Mouse (Mus musculus): Measurements from ENCODE around the gene Dyrk1a.

The Dyrk1a gene

GRCm38 (mm10) chr16:94736462-94737358, 166.9 kb downstream of the Dyrk1a start:
- CTCF ChIA-PET: interaction anchor here (0.5 to 1.7 kb wide), 12 partner anchors 13 to 1775 kb away, joined by 3 to 9 read pairs (median 3); partner anchors contain the start of gene Hlcs (in 1 of the 4)
- POLR2A ChIA-PET: interaction anchor here in 3 of 4 experiments (0.7 to 2.2 kb wide), 13 partner anchors 9 to 434 kb away, joined by 3 to 12 read pairs (median 5); no protein-coding TSS in a partner anchor

- ChIA-PET CTCF (interaction anchor here in 2 of 4 experiments (0.6 to 1.7 kb wide), 3 partner anchors 37 to 177 kb away, joined by 3 to 6 read pairs (median 3); no protein-coding TSS in a partner anchor), POLR2A (interaction anchor here in 2 of 4 experiments (0.8 to 2.2 kb wide), 7 partner anchors 9 to 22 kb away, joined by 3 to 12 read pairs (median 5); no protein-coding TSS in a partner anchor)
Observed at GRCm38 (mm10) chr16:94737359-94737687, 167.5 kb downstream of the Dyrk1a start.

- ChIA-PET CTCF (interaction anchor here (0.6 to 1.7 kb wide), 17 partner anchors 8 to 597 kb away, joined by 3 to 12 read pairs (median 4); no protein-coding TSS in a partner anchor), POLR2A (interaction anchor here in 3 of 4 experiments (0.6 to 4.8 kb wide), 13 partner anchors 9 to 399 kb away, joined by 3 to 53 read pairs (median 4); no protein-coding TSS in a partner anchor)
Observed at GRCm38 (mm10) chr16:94743853-94744501, 174.2 kb downstream of the Dyrk1a start.

- CTCF ChIA-PET: interaction anchor here in 2 of 4 experiments (0.5 to 1.6 kb wide), 3 partner anchors 45 to 408 kb away, joined by 3 to 7 read pairs (median 4); no protein-coding TSS in a partner anchor
- POLR2A ChIA-PET: interaction anchor here in 3 of 4 experiments (0.6 to 4.8 kb wide), 10 partner anchors 9 to 966 kb away, joined by 3 to 53 read pairs (median 4); no protein-coding TSS in a partner anchor
Observed at GRCm38 (mm10) chr16:94745016-94745415, 175.2 kb downstream of the Dyrk1a start.
